Mouse (Mus musculus) lung, embryonic 14.5 days (tissue): ENCODE data around the gene Defb26. TPM values are rescaled to one million over a fixed set of nuclear protein-coding genes. Genes with fewer than 3 reads are reported as not detected.

ENCODE experiments used
- ATAC-seq: fragments of 200-750 bp; cut with Nextera tagmentation; 2 replicates; pipeline ENCODE4 v1.8.0; 2017; ENCODE audit warnings: mild to moderate bottlenecking, moderate TSS enrichment, moderate library complexity; ENCODE audit not compliant: insufficient read depth
- DNase-seq: peaks from one replicate; pipeline ENCODE4 v3.0.0-alpha.2; 2015
- H3K27ac ChIP-seq: fragments of 300-500 bp; sonication (generic); 2 replicates; pipeline ENCODE4 v1.5.1; 2014; ENCODE audit warnings: low read depth, mild to moderate bottlenecking, moderate library complexity
- H3K27me3 ChIP-seq: fragments of 300-500 bp; sonication (generic); 2 replicates; pipeline ENCODE4 v1.6.1; 2014; ENCODE audit warnings: low read length, control low read depth; ENCODE audit not compliant: insufficient read depth
- H3K36me3 ChIP-seq: fragments of 300-500 bp; sonication (generic); 2 replicates; pipeline ENCODE4 v1.6.1; 2014; ENCODE audit warnings: control low read depth; ENCODE audit not compliant: insufficient read depth
- H3K4me1 ChIP-seq: fragments of 300-500 bp; sonication (generic); 2 replicates; pipeline ENCODE4 v1.6.1; 2014; ENCODE audit warnings: antibody characterized with exemption, control low read depth; ENCODE audit not compliant: insufficient read depth
- H3K4me2 ChIP-seq: fragments of 300-500 bp; sonication (generic); 2 replicates; pipeline ENCODE4 v1.6.1; 2014; ENCODE audit warnings: mild to moderate bottlenecking
- H3K4me3 ChIP-seq: fragments of 300-500 bp; sonication (generic); 2 replicates; pipeline ENCODE4 v1.5.1; 2014; ENCODE audit warnings: low read depth, low read length
- H3K9ac ChIP-seq: fragments of 300-500 bp; sonication (generic); 2 replicates; pipeline ENCODE4 v1.6.1; 2014
- H3K9me3 ChIP-seq: fragments of 300-500 bp; sonication (generic); 2 replicates; pipeline ENCODE4 v1.6.1; 2016; ENCODE audit warnings: low read depth, low read length, control low read depth
- CTCF ChIP-seq: IDR thresholded peaks from 2 replicates; pipeline ENCODE4 v1.5.1; 2016; ENCODE audit warnings: antibody characterized with exemption, low read depth
- WGBS: fragments of 180-500 bp; shearing (Covaris S2); extraction: QIAGEN DNeasy Blood & Tissue Kit; methylation state at CpG from one replicate; pipeline ENCODE4 v1.1.7; 2014; 5-methylcytosine and 5-hydroxymethylcytosine counted together
- polyA plus RNA-seq: library from polyadenylated mRNA; unstranded; fragments of >200 nt; fragmentation: Nextera tagmentation; extraction: Ambion mirVana; gene quantifications from 2 replicates; pipeline ENCODE4 v1.2.1, GENCODE M21; 2014

The Defb26 gene
- polyA plus RNA-seq, 1 experiment from 2014 or later, result not detected

DNA sequence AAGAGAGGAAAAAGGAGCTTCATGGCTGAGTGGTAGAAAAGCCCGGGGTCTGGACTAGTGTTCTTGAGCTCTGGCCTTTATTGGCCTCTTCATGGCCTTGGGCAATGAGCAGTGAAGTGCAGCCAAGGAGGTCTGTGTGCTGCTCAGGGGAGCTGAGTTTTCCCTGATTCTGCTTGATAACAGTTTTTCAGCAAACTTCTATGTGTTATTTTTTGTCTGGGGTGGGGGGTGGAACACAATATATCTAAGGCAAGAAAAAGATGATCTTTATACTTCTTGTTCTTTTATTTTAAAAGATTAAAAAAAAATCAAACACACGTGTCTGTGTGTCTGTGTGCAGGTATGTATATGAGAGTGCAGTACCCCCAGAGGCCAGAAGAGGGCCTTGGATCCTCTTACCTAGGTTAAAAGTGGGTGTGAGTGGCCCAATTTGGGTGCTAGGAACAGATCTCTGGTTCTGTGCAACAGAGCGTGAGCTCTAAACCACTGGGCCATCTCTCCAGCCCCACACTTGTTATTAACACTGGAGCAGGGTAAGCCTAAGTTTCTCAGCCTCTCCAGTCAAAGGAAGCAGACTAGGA is 46.8 kb downstream of the Defb26 start, which contains the start of gene Defb23:
TSS of gene Defb23 (minus strand) at position 51 of the 581 bp plus-strand sequence.
- H3K36me3 ChIP-seq, result no peaks in the 10 kb centered on the region
- no peak within 1 kb of the TSS for H3K4me3 ChIP-seq
- H3K4me1 ChIP-seq, result no peaks in the 10 kb centered on the region
- DNase-seq (no peak), ATAC-seq (no peak)
- peak; percentile 26 for TF ChIP-seq CTCF
- 85% methylated on average over 3 of the region's 3 CpGs for WGBS
- no peaks in the 10 kb centered on the region for H3K9me3 ChIP-seq
- no peak within 1 kb of the TSS for H3K27ac ChIP-seq
- no peak within 1 kb of the TSS for H3K4me2 ChIP-seq
- H3K27me3 ChIP-seq, result no peaks in the 10 kb centered on the region
- H3K9ac ChIP-seq, result no peak within 1 kb of the TSS

GRCm38 (mm10) chr2:152459241-152459640 is 52.3 kb downstream of the Defb26 start:
- Histone ChIP-seq H3K27ac (no peak overlapping the region), H3K9ac (no peak overlapping the region), H3K27me3 (no peaks in the 10 kb centered on the region), H3K4me2 (no peak overlapping the region), H3K4me3 (no peak overlapping the region), H3K36me3 (no peaks in the 10 kb centered on the region), H3K4me1 (no peaks in the 10 kb centered on the region), H3K9me3 (no peaks in the 10 kb centered on the region)
- no peak for TF ChIP-seq CTCF
- no peak for DNase-seq
- 47% methylated on average over 13 of the region's 13 CpGs for WGBS
- ATAC-seq, result no peak

Other genes starting within 250 kb of the Defb26 start
- 34.7 and 39.4 TPM in 2 replicates for gene Tbc1d20, start 217.9 kb downstream of the Defb26 start, polyA plus RNA-seq
- gene Rbck1, start 179.0 kb downstream of the Defb26 start, polyA plus RNA-seq, result 85.8 and 92.8 TPM in 2 replicates
- gene Trib3, start 167.7 kb downstream of the Defb26 start, polyA plus RNA-seq, result 2.2 and 2.7 TPM in 2 replicates
- gene Nrsn2, start 135.1 kb downstream of the Defb26 start, polyA plus RNA-seq, result 0.26 TPM in 1 of 2 replicates, not detected in the other
- gene Sox12, start 113.6 kb downstream of the Defb26 start, polyA plus RNA-seq, result 17.2 and 19.4 TPM in 2 replicates
- gene Zcchc3, start 96.7 kb downstream of the Defb26 start, polyA plus RNA-seq, result 38.6 and 42.3 TPM in 2 replicates
- 0.53 and 1.3 TPM in 2 replicates for gene 6820408C15Rik, start 96.1 kb downstream of the Defb26 start, polyA plus RNA-seq
- not detected in 2 replicates for gene Defb23, start 47.1 kb downstream of the Defb26 start, polyA plus RNA-seq
- not detected in 2 replicates for gene Defb20, start 34.6 kb downstream of the Defb26 start, polyA plus RNA-seq
- gene Defb22, start 21.6 kb downstream of the Defb26 start, polyA plus RNA-seq, result not detected in 2 replicates
- not detected in 2 replicates for gene Defb28, start 6.6 kb upstream of the Defb26 start, polyA plus RNA-seq
- gene Defb29, start 28.4 kb upstream of the Defb26 start, polyA plus RNA-seq, result not detected in 2 replicates
- gene Gm17416, start 57.6 kb upstream of the Defb26 start, polyA plus RNA-seq, result not detected in 2 replicates
- gene Defb21, start 61.1 kb upstream of the Defb26 start, polyA plus RNA-seq, result not detected in 2 replicates
- gene Defb19, start 68.6 kb upstream of the Defb26 start, polyA plus RNA-seq, result not detected in 2 replicates
- not detected in 2 replicates for gene Defb45, start 87.7 kb upstream of the Defb26 start, polyA plus RNA-seq
- gene Defb36, start 92.6 kb upstream of the Defb26 start, polyA plus RNA-seq, result not detected in 2 replicates
- 0.86 and 1.5 TPM in 2 replicates for gene Defb25, start 111.4 kb upstream of the Defb26 start, polyA plus RNA-seq
- gene Rem1, start 115.3 kb upstream of the Defb26 start, polyA plus RNA-seq, result 6.2 TPM in 2 replicates
- 97.6 and 98.1 TPM in 2 replicates for gene H13, start 157.8 kb upstream of the Defb26 start, polyA plus RNA-seq
- gene Mcts2, start 175.3 kb upstream of the Defb26 start, polyA plus RNA-seq, result 28.5 and 32.7 TPM in 2 replicates
- gene Id1, start 224.6 kb upstream of the Defb26 start, polyA plus RNA-seq, result 122 and 123 TPM in 2 replicates
- gene Cox4i2, start 242.5 kb upstream of the Defb26 start, polyA plus RNA-seq, result 51.4 and 59.6 TPM in 2 replicates